Mouse (Mus musculus) c-Kit-negative CD71-positive TER-119-positive erythroid progenitor cells, embryonic 14.5 days (primary cell): Measurements from ENCODE around the gene Hopx.
"Not testable (repeated sequence)": the region's sequence is repeated elsewhere in the genome, so short reads cannot be mapped to it uniquely, and the experiment has no call there.

ENCODE experiments used
- DNase-seq: peaks from one replicate; pipeline ENCODE4 v3.0.0-alpha.2; 2013; ENCODE audit warnings: low read depth, low spot score

The Hopx gene

DNA sequence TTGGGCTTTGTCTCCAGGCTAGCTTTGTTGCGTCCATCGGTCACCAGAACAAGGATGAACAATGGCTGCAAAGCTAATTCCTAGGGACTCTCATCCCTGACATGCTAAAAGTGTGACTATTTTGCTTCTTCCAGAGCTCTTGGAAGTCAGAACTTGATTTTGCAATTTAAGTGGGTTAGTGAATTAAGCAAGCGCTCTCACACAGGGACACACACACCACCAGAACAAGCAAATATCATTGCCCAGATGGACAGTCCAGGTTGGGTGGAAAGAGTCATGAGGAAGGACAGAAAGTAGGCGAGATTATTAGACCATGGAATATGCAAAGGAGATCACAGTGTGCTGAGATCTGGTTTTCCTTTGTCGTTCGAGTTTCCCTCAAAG lies 14.9 kb downstream of the Hopx start:
- no peak for DNase-seq

DNA sequence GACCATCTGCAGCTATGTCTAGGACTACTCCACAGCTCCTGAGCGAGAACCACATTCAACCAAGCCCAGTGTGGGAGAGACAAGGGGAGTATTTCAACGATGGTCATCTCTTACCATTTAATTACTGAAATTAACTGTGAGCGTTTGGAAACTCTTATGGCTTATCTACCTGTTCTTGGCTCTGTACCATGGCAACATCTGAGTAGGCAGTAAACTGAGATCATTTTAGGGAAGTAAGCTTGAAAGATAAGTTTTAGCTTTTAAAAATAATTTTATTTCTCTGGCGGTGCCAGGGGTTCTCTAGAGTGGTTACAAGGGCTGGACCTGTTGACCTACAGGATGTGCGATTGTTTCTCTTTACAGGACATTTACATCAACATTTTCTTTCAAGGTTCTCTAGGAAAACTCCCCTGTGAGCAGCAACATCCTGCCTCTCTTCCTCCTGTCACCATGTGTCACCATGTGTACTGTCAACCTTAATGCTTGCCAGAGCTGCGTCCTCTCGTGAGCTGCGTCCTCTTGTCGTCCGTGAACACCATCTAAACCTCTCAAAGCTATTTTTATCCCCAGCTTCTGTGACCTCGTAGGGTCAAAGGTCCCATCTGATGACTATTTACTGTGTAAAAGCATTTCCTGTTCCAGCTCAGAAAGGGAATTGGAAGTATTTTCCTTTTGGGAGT lies 15.5 kb downstream of the Hopx start:
- DNase-seq: no peak

DNA sequence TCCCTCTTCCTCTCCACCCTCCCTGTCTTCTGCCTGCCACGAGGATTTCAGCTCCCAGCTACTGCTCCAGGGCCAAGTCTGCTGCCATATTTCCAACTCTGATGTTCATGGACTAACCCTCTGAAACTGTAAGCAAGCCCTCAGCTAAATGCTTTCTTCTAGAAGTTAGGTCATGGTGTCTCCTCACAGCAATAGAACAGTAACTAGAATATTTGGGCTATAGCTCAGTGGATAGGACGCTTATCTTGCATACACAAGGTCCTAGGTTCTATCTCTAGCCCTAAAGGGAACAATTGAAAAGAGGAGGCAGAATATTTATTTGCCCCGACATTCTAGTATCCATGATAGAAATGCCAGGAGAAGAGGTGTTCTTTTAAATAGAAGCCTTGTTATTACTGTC lies 16.0 kb downstream of the Hopx start:
- DNase-seq: no peak

DNA sequence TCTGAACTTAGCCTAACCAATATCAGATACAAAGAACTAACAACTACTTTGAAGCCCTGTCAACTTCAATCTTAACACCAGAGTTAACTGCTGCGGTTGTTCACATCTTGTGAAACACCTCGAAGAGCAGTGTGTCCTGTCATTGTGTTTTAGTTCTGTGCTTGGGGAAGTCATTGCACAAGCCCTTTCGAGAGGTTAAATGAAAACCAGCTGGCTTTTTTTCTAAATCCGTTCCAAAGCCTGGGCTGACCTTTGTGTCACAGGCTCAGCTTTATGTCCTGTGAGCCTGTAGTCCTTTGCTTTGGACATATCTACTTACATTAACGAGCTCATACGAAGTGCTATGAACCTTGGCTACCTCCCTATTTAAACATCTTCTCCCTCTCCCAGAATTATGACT lies 17.2 kb downstream of the Hopx start:
- no peak for DNase-seq

GRCm38 (mm10) chr5:77096194-77096593 lies 18.7 kb downstream of the Hopx start:
- not testable (repeated sequence) for DNase-seq

GRCm38 (mm10) chr5:77094510-77095491 lies 20.1 kb downstream of the Hopx start:
- DNase-seq: no peak

DNA sequence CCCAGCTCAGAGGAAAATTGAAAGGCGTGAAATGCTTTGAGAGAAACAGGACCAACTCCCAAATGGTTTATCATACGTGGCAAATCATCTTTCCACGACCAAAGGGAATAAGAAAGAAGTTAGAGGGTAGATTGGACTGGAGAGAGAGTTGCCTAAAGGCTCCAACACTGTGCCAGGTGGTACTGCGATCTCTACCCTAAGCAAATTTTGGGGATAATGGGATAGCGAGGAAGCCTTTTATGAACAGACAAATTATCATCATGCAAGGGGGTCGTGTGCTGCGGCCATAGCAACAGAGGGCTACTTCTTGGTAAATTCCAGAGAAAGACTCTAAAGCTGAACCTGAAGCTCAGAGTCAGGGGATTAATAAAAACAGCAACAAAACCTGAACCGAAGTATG lies 21.0 kb downstream of the Hopx start:
- no peak for DNase-seq

DNA sequence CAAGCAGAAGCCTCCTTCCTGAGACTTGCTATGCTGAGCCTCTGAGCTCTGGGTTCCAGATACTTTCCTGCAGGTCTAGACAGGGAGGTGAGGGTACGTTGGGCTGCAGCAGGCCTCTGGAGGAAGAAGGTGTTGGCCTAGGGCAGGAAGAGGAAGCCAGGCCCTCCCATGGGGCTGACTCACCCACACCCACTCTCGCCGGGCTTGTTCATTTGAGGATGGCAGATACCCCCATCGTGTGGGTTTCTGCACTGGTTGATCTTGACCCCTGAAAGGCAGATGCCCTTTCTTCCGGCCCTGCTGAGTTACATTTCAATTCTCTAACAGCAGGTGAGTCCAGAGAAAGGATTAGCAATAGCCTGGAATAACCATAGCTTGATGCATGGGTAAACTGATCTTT lies 22.4 kb downstream of the Hopx start:
- DNase-seq: no peak

- DNase-seq: no peak
Measured at GRCm38 (mm10) chr5:77091923-77092322, 23.0 kb downstream of the Hopx start.

GRCm38 (mm10) chr5:77090521-77091096 lies 24.3 kb downstream of the Hopx start:
- DNase-seq: no peak

GRCm38 (mm10) chr5:77089901-77090300 lies 25.0 kb downstream of the Hopx start:
- no peak for DNase-seq

- no peak for DNase-seq
Measured at GRCm38 (mm10) chr5:77089294-77089693, 25.6 kb downstream of the Hopx start.

DNA sequence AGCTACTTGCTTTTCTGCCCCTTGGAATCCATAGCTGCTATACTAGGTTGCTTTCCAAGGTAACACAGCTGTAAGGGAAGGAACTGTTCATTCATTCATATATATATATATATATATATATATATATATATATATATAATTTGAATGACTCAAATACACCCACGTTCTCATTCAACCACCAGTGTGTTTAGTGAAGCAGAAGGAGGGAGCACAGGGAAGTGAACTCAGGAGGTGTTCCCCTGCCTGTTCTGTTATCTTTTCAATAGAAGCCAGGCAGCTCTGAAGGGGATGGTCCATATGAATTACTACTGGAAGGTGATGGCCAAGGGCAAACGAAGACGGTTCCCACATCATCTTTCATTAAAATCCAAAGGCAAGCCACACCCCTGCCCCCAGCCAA lies 27.8 kb downstream of the Hopx start:
- no peak for DNase-seq

DNA sequence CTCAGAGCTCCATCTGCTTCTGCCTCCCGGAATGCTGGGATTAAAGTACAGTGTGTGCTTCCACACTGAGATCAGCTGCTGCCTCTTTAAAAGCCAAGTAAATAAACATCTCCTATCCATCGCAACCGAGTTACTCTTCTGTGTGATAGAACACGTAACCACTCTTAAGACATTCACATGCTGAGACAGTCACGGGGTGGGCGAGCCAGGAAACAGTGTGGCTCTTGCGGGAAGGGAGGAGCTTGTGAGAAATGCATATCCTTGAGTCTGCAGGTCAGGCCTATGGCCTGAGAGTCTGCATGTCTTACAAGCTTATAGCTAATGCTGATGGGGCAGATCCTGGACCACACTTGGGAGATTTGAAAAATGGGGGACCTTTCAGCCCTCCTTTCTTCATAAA lies 28.4 kb downstream of the Hopx start:
- no peak for DNase-seq

- DNase-seq: no peak
Measured at GRCm38 (mm10) chr5:77085753-77086450, 29.0 kb downstream of the Hopx start.

DNA sequence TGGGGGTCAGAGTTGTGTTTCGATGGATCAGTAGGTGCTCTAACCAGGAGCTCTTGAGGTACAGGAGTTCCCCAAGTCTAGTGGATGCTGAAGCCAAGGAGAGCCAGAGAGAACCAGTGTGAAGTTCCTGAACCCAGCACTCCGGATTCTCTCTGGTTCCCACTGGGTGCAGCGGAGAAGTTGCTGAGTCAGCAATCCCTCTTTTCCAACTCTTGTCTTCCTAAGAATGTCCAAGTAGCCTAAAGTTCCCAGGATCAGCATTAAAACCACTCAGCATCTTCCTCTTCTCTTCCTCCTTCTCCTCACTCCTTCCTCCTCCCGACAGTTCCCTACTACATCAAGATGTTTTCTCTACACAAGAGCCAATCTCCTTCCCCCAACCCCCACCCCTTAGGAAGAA lies 30.5 kb downstream of the Hopx start:
- DNase-seq: no peak

DNA sequence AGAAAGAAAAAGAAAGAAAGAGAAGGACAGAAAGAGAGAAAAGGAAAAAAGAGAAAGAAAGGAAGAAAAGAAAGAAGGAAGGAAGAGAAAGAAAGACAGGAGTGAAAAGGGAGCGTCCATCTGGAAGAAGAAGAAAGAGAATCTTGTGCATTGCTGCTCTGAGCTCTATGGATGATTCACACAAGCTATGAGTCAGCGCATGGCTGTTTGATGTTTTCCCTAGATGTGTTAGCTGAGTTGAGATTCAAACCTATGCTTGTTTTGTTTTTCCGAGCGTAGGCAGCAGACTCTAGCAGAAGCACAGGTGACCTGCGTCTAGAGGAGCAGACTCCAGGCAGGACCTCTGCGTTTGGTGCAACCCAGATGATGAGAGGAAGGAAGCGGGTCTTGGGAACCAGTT lies 32.2 kb downstream of the Hopx start:
- DNase-seq: no peak

GRCm38 (mm10) chr5:77080761-77081160 lies 34.2 kb downstream of the Hopx start:
- DNase-seq: no peak

GRCm38 (mm10) chr5:77075951-77076350 lies 39.0 kb downstream of the Hopx start:
- DNase-seq: no peak

DNA sequence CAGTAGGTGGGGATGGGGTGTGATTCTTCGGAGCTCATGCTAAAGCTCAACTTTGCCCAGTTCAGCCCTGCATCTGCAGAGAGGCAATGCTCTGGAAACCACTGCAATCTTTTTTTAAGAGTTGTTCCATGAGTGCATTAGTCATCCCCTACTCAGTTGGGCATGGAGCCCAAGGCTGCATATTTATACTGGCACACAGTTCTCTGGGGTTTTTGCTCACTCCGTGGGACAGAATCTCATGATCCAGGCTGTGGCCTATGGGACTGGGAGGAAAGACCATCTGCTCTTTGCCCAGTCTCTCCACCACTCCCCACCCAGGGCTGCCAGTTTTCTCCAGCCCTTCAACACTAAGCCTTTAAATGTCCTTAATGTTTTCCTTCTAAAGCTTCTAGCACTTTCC lies 40.0 kb downstream of the Hopx start:
- DNase-seq: no peak

DNA sequence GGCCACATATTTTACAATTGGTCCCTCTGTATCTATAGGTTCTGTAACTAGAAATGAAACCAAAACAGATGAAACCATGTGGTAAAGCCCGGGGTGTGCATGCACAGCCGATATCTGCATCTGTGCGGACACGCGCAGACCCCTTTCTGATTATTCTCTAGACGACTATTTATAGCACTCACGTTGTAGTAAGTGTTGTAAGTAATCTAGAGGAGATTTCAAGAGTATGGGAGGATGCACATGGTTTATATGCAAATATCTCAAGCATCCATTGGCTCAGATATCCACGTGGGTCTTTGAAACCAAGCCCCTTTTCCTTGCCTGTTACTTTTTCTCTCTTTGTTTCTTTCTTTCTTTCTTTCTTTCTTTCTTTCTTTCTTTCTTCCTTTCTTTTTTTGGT lies 41.1 kb downstream of the Hopx start:
- DNase-seq: no peak

GRCm38 (mm10) chr5:77071626-77072025 lies 43.3 kb downstream of the Hopx start:
- no peak for DNase-seq
